Mouse (Mus musculus) lung, postnatal 0 days (tissue): ENCODE measurements around the gene Ube2d3.

Experiments used
- CTCF ChIP-seq: IDR thresholded peaks from 2 replicates; pipeline ENCODE4 v1.5.1; 2016; ENCODE audit warnings: antibody characterized with exemption, mild to moderate bottlenecking
- EP300 ChIP-seq: IDR thresholded peaks from 2 replicates; pipeline ENCODE4 v1.6.1; 2016; ENCODE audit warnings: antibody characterized with exemption, mild to moderate bottlenecking, control low read depth

- TF ChIP-seq CTCF (no peak), EP300 (no peak)
Observed at GRCm38 (mm10) chr3:135440221-135440620, 2.3 kb downstream of the Ube2d3 start.
